Mouse (Mus musculus): Measurements from ENCODE around the gene Lcorl. TPM values are rescaled to one million over a fixed set of nuclear protein-coding genes. Genes with fewer than 3 reads are reported as not detected.

Lcorl gene
- 10 to 100 TPM; 31.8 to 34.9 TPM for total RNA-seq (2021)
- long read RNA-seq, experiment 1, full-length matches to known transcripts, result 9 of 15 reads
- long read RNA-seq, experiment 1, partial matches to known transcripts, result 0 of 15 reads
- long read RNA-seq, experiment 1, other reads (novel, unspliced or antisense), result 6 of 15 reads
- long read RNA-seq, experiment 2, full-length matches to known transcripts, result 5 of 8 reads
- long read RNA-seq, experiment 2, partial matches to known transcripts, result 0 of 8 reads
- long read RNA-seq, experiment 2, other reads (novel, unspliced or antisense), result 3 of 8 reads

DNA sequence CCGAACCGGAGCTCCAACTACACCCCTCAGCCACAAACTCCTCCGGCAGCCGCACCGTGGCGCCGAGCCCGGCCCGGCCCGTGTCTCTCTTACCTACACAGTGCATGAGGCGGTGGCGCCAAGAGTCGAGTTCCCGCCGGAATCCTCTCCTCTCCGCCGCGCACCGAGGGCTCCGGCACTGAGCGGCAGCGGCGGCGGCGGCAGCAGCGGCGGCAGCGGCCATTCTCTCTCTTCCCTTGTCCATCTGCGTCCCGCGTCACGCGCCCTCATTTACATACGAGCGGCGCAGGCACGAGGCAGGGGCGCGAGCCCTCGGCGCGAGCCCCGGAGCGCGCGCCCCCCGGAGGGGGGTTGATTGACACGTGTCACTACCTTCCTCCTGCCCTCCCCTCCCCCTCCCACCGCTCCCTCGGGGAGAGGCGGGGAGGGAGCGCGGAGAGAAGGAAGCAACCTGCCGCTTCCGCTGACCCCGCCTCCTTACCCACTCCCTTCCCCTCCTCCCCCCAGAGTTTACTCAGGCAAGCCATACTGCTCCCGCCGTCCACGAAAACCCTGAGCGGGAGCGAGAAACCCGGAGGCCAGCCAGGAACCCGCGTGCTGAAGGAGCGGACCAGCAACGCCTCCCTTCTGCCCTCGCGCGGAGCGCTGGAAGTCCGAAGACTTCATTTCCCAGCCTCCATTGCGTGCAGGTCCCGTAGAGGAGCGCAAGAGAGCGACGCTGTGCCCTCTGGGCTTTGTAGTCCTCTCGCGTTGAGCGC, at the start of gene Lcorl:
Lcorl (minus strand) TSS at position 362 of the 758 bp plus-strand sequence.
- intact Hi-C loops (cut with DNase I), result loop anchor here (5.0 kb wide), 3 partner anchors 90 to 490 kb away; no protein-coding TSS in a partner anchor

GRCm38 (mm10) chr5:45904683-45905082, 47.3 kb upstream of the Lcorl start:
- intact Hi-C loops (cut with DNase I), result no loop called here
- no peak for DNase-seq (ENCODE audit: low spot score in 2 of 2)

More for the DNA sequence above, at the start of gene Lcorl:
- peak; percentile 94 to 95 for DNase-seq (ENCODE audit: low spot score in 2 of 2)

- no peak for DNase-seq (ENCODE audit: low spot score in 2 of 2)
- intact Hi-C loops (cut with DNase I), result no loop called here
Observed at GRCm38 (mm10) chr5:45903246-45903645, 45.8 kb upstream of the Lcorl start.

- intact Hi-C loops (cut with DNase I), result no loop called here
- no peak for DNase-seq (ENCODE audit: low spot score in 2 of 2)
Observed at GRCm38 (mm10) chr5:45895362-45895761, 37.9 kb upstream of the Lcorl start.

DNA sequence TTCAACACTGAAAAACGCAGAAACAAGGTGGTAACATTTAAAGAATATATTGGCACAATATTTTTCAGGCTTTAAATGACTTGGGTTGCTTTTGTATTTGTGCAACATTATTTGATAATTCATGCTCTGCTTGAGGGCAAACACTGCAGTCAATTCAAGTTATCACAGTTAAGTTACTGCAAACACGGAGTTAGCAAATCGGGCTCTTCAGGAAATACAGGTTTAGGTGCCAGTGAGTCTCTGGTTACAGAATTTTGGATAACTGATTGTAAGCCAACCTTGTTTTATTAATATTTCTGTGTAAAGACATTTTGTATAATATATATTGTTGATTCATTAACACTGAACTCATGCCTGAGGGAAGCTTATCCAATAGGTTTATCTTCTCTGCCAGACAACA, 36.3 kb upstream of the Lcorl start:
- DNase-seq (ENCODE audit: low spot score in 2 of 2), result no peak
- intact Hi-C loops (cut with DNase I), result no loop called here

DNA sequence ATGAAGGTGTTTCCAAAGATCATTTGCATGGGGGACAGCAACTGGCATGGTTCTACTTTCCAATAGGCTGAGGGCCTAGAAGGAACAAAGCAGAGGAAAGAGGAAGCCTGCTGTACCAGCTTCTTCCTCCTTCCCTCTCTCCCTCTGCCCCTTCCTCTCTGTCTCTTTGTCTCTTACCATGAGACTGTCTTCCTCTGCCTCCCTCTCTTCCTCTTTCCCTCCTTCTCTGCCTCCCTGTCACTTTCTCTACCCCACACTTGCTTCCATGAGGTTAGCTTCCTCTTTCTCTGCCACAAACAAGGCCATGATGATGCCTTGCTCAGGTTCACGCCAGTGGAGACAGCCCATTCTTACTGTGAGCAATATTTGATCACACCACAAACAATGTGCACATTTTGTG, 18.9 kb upstream of the Lcorl start:
- intact Hi-C loops (cut with DNase I), result no loop called here
- DNase-seq (ENCODE audit: low spot score in 2 of 2), result no peak

DNA sequence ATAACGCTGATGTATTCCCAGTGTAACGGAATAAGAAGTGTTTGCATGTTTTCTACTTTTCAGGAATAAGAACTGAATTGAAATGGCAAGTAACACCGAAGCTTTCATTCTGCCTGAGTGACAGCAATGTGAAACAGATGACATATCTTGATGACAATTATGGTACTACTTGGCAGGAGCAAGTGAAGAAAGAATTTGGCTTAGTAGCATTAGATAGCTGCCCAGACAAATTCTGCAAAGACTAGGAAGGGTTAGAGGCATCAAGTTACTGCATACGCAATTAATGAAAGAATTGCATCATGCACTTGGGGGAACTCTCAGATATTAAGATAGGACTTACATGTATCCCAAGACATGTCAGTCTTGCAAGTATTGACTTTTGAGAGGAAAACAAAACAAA, 18.1 kb upstream of the Lcorl start:
- DNase-seq (ENCODE audit: low spot score in 2 of 2), result no peak

GRCm38 (mm10) chr5:45874284-45875030, 17.0 kb upstream of the Lcorl start:
- no peak for DNase-seq (ENCODE audit: low spot score in 2 of 2)
- intact Hi-C loops (cut with DNase I), result no loop called here

More for the DNA sequence above, 18.1 kb upstream of the Lcorl start:
- intact Hi-C loops (cut with DNase I), result no loop called here

- intact Hi-C loops (cut with DNase I), result loop anchor here (5.0 kb wide), 3 partner anchors 91 to 489 kb away; no protein-coding TSS in a partner anchor
- no peak for DNase-seq (ENCODE audit: low spot score in 2 of 2)
Observed at GRCm38 (mm10) chr5:45858368-45858767, 953 bp upstream of the Lcorl start.

- intact Hi-C loops (cut with DNase I), result loop anchor here (5.0 kb wide), 3 partner anchors 90 to 490 kb away; no protein-coding TSS in a partner anchor
- no peak for DNase-seq (ENCODE audit: low spot score in 2 of 2)
Observed at GRCm38 (mm10) chr5:45856876-45857253, 550 bp downstream of the Lcorl start.

GRCm38 (mm10) chr5:45856303-45856821, 1.1 kb downstream of the Lcorl start:
- DNase-seq (ENCODE audit: low spot score in 2 of 2), result peak; percentile 59 to 76
- intact Hi-C loops (cut with DNase I), result loop anchor here (5.0 kb wide), 3 partner anchors 89 to 491 kb away; no protein-coding TSS in a partner anchor

DNA sequence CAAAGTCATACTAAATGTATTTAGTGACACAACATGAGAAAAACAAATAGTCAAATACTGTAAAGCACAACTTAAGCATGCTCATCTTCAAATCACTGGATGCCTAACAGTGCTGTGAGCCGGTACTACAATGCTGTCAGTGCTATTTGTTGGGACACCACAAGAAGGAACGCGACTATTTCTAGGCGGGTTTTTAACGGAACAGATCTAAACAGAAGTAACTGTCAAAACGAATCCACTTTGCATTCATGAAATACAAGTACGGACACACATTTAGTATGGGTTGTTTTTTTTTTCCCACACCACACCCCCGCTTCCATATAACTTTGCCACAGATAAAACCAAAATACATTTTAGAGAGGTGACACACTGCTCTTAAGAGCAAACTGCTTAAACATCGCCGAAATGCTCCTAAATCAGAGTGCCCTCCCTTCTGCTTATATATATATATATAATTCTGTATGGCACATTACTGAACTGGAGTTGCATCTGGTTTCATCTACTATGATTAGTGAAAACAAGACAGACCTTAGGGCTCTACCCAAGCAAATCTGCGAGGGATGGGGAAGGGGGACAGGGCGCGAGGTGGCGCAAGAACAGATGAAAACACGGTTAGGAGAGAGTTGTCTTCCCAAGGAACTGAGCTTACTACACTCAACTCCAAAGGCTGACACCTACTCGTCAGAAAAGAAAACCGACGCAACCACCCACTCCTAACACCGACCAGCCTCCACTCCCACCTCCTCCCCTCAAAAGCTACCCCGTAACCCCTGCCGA, 1.7 kb downstream of the Lcorl start:
- intact Hi-C loops (cut with DNase I), result loop anchor here (5.0 kb wide), 3 partner anchors 88 to 492 kb away; no protein-coding TSS in a partner anchor
- DNase-seq (ENCODE audit: low spot score in 2 of 2), result peak; percentile 54 to 56

- intact Hi-C loops (cut with DNase I), result no loop called here
- no peak for DNase-seq (ENCODE audit: low spot score in 2 of 2)
Observed at GRCm38 (mm10) chr5:45844723-45845122, 12.7 kb downstream of the Lcorl start.

DNA sequence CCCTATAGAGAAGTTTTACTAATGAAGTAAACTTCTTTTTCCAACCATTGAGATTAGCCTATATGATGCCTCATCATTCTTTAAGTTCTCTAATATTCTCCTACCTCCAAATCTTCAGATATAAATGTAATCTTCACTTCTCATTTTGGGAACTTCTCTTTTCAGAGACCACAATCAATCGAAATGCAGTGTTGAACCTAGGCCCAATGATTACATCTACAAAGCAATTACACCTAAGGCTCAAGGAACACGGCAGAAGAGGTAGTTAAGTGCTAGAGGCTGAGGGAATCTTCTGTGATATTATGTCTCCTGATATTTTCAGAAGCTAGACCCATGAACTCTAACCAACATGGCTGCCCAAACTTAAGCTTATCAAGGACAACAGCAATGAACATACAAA, 22.3 kb downstream of the Lcorl start:
- intact Hi-C loops (cut with DNase I), result no loop called here
- no peak for DNase-seq (ENCODE audit: low spot score in 2 of 2)

- DNase-seq (ENCODE audit: low spot score in 2 of 2), result no peak
- intact Hi-C loops (cut with DNase I), result no loop called here
Observed at GRCm38 (mm10) chr5:45811527-45811926, 45.9 kb downstream of the Lcorl start.

DNA sequence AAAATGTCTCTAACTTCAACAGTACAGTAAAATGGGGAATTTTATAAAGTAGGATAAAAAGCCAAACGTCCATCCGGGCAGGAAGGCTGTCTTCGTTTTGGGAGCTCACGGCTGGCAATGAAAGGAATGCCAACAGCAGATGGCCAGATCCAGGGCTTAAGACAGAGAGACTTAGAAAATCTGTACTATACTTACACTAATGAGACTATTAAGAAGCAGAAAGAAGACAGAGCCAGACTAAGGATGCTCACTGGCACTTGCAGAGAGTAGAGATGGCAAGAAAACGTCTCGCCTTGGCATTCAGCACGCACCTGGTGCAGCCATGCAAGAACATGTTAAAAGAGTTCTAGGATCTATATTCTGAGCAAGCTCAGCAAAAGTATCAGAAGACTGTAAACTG, 65.6 kb downstream of the Lcorl start:
- intact Hi-C loops (cut with DNase I), result no loop called here
- no peak for DNase-seq (ENCODE audit: low spot score in 2 of 2)

DNA sequence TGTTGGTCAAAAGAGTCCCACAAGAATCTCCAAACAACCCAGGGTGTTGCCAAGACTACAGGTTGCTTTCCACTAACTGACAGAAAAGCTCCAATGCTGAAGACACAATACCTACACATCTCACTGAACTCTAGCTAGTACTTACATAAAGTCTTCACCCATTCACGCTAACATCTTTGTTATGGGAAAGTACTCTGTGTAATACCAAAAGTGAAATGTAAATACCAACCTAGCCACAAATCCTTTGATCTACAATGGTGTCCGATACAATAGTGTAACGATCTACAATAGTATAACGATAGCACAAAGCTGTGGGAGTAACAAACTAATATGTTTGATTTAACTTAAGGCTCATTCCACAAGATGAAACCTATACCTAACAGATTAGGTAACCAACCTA, 67.2 kb downstream of the Lcorl start:
- no peak for DNase-seq (ENCODE audit: low spot score in 2 of 2)
- intact Hi-C loops (cut with DNase I), result no loop called here

DNA sequence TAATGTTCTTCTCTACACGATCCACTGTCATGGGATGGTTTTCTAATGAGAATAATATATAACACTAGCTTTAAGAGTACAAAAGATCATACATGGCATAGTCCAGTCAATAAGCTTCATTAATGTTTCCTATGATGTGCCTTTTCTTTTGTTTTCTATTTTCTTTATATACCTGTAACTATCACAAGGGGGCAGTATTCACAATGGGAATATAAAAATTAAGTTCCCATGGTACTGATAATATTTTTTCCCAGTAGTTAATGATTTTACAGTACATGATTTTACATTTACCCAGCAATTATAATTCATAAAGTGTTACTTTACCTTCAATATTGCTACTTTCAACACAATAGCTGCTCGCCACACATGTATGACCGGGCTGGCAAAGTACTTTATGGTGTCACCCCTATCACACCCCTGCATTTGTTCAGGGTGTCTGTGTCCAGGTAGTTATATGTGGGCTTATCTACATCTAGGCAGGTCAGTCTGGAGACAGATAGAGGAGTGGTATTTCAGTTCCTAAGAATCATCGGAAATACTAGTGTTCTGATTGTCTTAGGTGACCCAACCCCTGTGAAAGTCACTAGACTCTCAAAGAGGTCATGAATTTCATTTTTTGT, 99.8 kb downstream of the Lcorl start:
- no peak for DNase-seq (ENCODE audit: low spot score in 2 of 2)
- intact Hi-C loops (cut with DNase I), result loop anchor here (5.0 kb wide), 1 partner anchor 590 kb away; no protein-coding TSS in a partner anchor
